Mouse (Mus musculus) liver, postnatal 0 days (tissue): ENCODE data around the gene Il15.

Source experiments
- CTCF ChIP-seq: sonication (generic); IDR thresholded peaks from 2 replicates; pipeline ENCODE4 v1.5.1; 2016; ENCODE audit warnings: antibody characterized with exemption, low read depth
- EP300 ChIP-seq: IDR thresholded peaks from 2 replicates; pipeline ENCODE4 v1.6.1; 2016; ENCODE audit warnings: antibody characterized with exemption, low read depth, mild to moderate bottlenecking

- TF ChIP-seq CTCF (no peak), EP300 (no peak)
These were observed 4.5 kb downstream of the Il15 start for GRCm38 (mm10) chr8:82398546-82398945.
